Mouse (Mus musculus) layer of hippocampus, adult 2 months (tissue): ENCODE measurements at regions not wholly inside any gene's neighbourhood (a gene's known extent, or its start where the extent isn't known, plus 50 kb on each side); places are given as distances from the start of the nearest gene placed in this dataset.
A peak's percentile ranks its signal among the peaks of the same experiment; 100 is the strongest.

ENCODE experiments used
- DNase-seq, 2 experiments: peaks; one replicate each; pipeline ENCODE4 v3.0.0; 2022; ENCODE audit warnings: low spot score in 2 of 2
- H3K27ac ChIP-seq: fragments of 200-600 bp; 2 replicates; pipeline ENCODE4 v1.8.1; 2022
- H3K4me3 ChIP-seq: fragments of 200-600 bp; 2 replicates; pipeline ENCODE4 v1.8.1; 2022; ENCODE audit warnings: mild to moderate bottlenecking
- CTCF ChIP-seq: fragments of 200-600 bp; conservative IDR thresholded peaks from 2 replicates; pipeline ENCODE4 v1.8.1; 2022; ENCODE audit warnings: antibody characterized with exemption, mild to moderate bottlenecking, moderate library complexity

DNA sequence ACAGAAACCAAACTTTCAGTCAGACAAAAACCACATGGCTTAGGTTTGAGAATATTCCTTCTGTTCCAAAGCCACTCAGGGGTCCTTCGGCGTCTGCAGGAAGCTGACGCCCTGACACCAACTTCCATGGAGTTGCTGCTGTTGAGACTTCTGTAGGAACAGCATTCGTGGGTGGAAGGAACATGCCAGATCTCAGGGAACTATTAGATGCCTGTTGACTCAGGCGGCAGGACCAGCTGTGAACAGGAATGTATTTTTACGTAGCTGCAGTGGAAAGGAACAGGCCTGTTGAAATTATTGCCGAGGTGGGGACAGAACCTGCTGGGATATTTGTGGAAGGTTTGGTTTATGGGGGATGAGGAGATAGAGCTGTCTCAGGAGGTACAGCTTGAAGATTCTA, 110.8 kb upstream of the Mkln1 start:
- peak in 1 of 2 experiments; percentile 27 for DNase-seq
- peak overlapping the region; percentile 96 for H3K27ac ChIP-seq
- no peak overlapping the region for H3K4me3 ChIP-seq
- TF ChIP-seq CTCF = no peak

DNA sequence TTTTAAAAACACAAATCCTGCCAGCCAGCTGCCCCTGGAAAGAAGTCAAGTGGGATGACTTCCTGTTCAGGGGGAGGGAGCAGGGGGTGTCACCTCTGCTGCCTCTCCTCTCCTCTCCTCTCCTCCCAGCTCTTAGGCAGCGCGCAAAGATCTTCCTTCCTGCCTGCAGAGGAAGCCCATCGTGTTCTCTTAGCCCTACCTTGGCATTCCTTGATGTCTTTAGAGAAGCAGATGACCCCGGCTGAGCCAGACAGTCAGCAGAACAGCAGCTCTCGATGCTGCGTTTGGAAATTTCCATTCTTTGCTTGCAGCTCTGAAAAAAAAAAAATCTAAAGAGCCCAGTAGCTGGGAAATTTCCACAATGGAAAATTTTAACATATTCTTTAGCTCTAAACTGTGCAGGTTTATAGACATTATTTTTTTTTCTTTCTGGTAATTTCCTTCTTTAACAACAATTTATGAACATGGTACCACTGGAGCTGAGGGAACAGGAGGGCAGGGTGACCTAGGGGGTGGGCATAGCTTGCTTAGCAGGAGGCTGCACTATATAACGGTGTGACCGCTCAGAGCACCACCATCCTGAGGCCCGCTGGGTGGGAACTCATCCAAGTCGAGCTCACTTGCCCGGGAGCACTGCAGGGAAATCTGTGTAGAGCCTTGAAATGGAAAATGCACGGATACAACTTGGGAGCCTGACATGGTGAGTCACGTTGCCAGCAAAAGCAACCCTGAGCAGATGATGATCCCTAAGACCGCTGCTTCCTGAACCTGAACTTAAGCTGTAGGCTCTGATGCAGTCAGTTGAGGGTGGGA, 109.9 kb upstream of the Mkln1 start:
- H3K27ac ChIP-seq = peak overlapping the region; percentile 96
- no peak for TF ChIP-seq CTCF
- DNase-seq = peak; percentile 48 to 58
- H3K4me3 ChIP-seq = peak overlapping the region; percentile 20

DNA sequence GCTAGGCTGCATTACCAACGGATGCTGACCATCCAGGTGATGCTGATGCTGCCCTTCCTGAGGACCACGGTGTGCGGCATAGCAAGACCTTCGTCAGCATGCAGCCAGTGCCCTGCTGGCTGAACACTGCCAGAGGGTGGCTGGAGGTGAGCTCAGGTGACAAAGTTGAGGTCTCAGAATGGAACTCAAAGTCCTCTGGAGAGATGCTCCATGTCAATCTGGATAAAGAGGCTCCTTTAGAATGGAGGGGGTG, 109.4 kb upstream of the Mkln1 start:
- H3K4me3 ChIP-seq = no peak overlapping the region; the same call in 1 of the 2 replicates
- peak overlapping the region; percentile 96 for H3K27ac ChIP-seq
- TF ChIP-seq CTCF = no peak
- DNase-seq = no peak

DNA sequence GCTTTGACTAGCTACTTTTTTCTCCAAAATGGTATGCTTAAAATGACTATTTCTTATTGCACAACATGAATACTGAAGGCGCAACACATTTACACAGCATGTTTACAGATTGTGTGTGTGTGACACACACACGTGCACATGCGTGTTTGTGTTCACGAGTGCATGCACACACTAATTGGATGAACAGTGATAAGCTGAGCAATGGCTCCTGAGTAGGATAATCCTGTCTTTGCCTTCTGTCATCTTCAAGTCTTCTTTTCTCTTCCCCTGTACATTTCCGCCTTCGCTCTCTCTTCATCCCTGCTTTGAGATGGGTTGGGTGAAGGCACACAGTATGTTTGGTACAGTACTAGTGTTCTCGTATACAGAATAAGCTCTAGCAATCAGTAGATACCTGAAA, 106.5 kb upstream of the Mkln1 start:
- TF ChIP-seq CTCF = no peak
- H3K27ac ChIP-seq = no peak overlapping the region
- DNase-seq = no peak
- no peak overlapping the region for H3K4me3 ChIP-seq

DNA sequence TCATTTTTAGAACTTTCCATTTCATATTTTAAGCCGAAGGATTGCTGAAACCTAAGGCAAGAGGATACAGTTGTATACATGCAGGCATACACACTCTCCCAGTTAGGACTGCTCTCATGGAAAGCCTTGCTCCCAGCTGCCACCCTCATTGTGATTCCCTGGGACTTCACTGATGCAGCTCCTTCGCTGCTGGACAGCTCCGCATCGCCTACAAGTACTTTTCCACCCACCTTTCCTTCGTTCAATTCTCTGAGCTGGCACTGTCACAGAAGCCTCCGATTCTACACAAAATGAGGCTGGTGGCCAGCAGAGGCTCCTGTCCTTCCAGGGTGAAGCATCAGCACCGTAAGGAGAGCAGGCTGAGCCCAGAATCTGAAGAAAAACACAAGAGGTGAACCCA, 105.5 kb upstream of the Mkln1 start:
- no peak for TF ChIP-seq CTCF
- no peak overlapping the region for H3K27ac ChIP-seq
- no peak overlapping the region for H3K4me3 ChIP-seq
- DNase-seq = no peak

DNA sequence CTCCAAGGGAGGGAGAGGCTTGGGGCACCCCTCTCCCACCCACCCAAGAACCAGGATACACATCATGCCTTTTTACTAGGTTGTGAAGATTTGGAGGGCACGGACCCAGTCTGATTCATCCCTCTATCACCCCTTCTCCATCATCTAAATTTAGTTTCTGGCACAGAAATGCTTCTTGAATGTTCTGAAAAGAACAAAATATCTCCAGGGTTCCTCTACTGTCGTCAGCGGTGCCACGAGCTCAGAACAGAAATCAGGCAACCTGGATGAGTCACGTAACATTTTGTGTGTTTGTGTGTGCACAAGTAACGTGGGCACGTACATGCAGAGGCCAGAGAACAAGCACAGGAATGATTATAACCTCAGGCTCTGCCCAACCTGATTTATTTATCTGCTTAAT, 99.1 kb upstream of the Mkln1 start:
- no peak for TF ChIP-seq CTCF
- peak overlapping the region; percentile 36; the same call in 1 of the 2 replicates for H3K27ac ChIP-seq
- no peak overlapping the region for H3K4me3 ChIP-seq
- DNase-seq = no peak

DNA sequence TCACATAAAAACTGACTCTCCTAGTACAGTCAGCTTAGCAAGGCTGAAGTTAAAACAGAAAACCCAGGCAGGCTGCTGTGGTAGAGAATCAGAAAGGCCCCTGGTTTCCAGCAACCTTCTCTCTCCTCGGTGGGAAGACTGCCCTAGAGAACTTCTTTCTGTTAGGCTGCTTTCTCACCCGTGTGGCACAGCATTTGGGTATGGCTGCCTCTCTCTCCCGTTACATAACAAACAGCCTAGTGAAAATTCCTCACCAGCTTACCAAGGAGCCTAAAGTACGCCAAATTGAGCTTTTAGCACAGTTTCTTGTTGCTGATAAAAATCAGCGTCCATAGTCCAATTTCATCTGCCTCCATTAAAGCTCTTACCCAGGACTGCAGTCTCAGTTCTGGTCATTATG, 92.8 kb upstream of the Mkln1 start:
- H3K27ac ChIP-seq = peak overlapping the region; percentile 90
- TF ChIP-seq CTCF = no peak
- no peak for DNase-seq

DNA sequence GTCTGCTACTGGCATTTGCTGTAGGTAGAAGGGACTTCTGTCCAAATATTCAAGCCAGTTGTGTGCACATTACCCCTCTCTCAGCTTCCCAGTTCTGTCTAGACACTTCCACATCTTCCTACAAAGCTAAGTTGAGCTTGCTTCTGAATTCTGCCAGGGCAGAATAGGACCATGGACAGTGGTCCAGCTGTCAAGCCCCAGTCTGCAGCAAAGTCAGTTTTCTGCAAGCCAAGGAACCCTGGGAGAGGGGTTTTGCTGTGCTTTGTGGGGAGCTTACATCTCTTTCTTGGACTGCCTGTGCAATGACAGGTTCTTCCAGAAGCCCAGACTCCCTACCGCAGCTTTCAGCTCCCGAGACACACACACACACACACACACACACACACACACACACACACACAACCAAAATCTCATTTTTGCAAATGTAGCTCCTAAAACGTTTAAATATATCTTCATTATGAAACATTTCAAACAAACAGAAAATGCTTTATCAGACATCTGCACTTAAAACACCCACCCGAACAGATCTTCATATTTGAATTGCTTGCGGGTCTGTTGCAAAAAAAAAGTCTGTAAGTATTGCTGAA, 91.4 kb upstream of the Mkln1 start:
- Histone ChIP-seq H3K4me3 (no peak overlapping the region), H3K27ac (peak overlapping the region; percentile 90)
- no peak for DNase-seq
- no peak for TF ChIP-seq CTCF

More for the DNA sequence above, 92.8 kb upstream of the Mkln1 start:
- no peak overlapping the region for H3K4me3 ChIP-seq

DNA sequence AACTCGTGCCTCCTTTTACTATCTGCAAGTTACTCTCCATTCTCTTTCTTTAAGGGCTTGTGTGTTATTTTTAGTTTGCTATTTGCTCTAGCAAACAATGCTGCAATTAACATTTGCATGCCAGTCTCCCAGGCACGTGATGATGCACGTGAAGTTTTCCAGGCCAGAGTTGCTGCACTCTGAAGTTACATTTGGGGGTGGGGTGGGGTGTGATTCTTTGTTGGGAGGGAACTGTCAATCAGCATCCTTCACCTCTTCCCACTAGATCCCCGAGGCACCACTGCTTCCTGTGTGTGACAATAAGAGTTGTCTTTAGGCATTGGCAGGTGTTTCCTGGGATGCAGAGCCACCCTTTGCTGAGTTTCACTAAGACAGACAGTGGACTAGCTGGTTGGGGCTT, 90.6 kb upstream of the Mkln1 start:
- no peak for TF ChIP-seq CTCF
- DNase-seq = no peak
- Histone ChIP-seq H3K4me3 (no peak overlapping the region), H3K27ac (no peak overlapping the region)

DNA sequence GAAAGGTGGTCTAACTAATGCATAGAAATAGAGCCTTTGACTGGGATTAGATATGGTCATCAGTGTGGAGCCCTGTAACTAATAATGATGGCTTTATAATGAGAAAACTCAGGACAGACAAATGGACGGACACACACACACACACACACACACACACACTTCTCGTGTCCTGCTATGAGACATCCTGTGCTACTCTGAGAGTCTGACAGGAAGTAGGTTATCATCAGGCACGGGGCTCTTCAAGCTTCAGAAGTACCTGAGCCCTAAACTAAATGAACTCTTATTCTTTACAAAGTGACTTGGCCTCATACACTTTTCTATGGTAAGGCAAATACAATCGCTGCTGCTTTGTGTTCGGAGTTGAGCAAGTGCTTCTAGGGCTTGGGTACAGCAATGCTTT, 87.9 kb upstream of the Mkln1 start:
- no peak overlapping the region for H3K4me3 ChIP-seq
- no peak for TF ChIP-seq CTCF
- H3K27ac ChIP-seq = no peak overlapping the region
- DNase-seq = no peak

DNA sequence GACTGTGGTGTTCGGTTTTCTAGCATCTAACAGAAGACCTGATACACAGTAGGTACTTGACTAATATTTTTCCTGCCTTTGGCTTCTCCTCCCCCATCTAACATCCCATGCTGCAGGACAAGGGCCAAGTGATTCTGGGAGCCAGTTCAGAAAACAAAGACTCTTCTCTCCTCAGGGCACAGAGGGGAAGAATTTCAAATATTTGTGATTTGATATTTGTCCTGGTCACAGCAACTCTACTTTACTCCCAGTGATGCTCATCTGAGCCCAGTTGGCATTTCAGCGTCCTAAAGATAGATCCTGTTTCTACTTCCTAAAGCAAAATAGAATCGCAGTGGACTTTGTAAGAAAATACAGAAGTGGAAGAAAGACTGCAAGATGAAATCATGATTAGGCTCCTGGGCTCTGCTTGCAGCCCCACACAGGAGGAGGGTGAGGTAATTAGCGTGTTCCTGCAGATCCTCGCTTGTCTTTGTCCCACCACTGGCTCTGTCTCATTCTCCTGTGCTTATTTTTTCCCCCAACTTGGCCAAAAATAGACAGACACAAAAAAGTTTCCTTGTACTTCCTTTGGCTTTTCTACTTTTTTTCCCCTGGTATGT, 84.6 kb upstream of the Mkln1 start:
- Histone ChIP-seq H3K4me3 (no peak overlapping the region), H3K27ac (peak overlapping the region; percentile 33; the same call in 1 of the 2 replicates)
- DNase-seq = no peak
- no peak for TF ChIP-seq CTCF

DNA sequence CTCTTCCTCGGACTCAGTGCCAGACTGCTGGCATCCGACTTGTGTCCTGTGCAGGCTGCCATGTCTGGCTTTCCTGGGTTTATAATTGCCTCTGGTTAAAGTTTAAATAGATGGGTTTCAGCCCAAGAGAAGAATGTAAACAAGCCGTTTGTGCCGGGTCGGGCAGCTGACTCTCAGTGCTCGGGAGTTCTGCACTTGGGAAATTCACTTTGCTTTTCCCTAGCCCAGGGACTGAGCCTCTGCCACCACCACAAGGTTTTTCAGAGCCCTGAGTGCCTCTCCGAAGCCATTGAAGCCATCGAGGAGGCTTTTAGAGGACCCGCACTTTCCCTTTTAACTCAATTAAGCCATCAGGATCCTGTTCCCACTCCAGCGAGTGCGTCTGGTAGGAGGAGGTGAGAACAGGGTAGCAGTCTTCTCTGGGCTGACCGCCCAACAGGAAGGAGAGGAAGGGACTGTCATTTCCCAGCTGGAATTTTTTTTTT, 80.8 kb upstream of the Mkln1 start:
- TF ChIP-seq CTCF = no peak
- DNase-seq = no peak
- Histone ChIP-seq H3K4me3 (peak overlapping the region; percentile 16; the same call in 1 of the 2 replicates), H3K27ac (peak overlapping the region; percentile 28; the same call in 1 of the 2 replicates)

DNA sequence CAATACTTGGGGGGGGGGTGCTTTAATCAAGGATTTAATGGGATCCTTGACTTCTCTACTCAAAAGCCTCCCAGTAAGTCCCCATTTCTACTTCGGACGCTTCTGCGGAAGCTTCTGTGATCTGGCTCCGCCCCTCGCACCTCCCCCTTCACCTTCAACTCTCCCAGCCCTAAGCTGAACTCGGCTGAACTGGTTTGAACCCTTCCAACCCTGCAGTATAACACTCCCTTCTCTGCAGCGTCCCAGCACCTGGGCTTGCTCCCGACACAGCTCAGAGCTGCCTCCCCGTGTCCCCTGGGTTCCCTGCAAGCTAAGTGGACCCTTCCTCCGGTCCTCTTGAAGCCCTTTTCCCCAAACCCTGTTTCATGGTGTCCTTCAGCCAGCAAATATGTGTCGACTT, 80.0 kb upstream of the Mkln1 start:
- no peak for DNase-seq
- TF ChIP-seq CTCF = peak; percentile 65
- H3K27ac ChIP-seq = no peak overlapping the region
- H3K4me3 ChIP-seq = peak overlapping the region; percentile 6; the same call in 1 of the 2 replicates
